Mouse (Mus musculus) 3134 (cell line): Measurements from ENCODE around the gene Ccl3.

Experiments
- DNase-seq: peaks from one replicate; pipeline ENCODE4 v3.0.0-alpha.2; 2011; ENCODE audit warnings: low spot score; ENCODE audit not compliant: insufficient read length; ENCODE audit errors: extremely low read depth

Ccl3 gene

DNA sequence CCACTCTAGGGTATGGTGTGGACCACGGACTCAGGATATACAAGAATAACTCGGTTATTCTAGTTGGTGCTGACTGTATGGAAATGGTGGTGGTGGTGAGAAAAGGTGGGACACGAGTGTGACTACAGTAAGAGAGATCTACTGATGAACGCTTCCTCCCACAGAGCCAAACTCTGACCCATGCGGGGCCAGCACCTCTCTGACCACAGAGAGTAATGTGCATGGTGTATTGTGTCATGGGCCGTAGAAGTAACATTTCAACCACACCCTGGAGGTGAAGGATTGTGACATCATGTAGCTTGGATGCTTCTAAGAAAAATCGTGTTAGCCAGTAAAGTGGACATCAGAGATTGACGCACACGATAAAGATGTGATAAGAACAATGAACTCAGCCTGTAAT lies 20.3 kb downstream of the Ccl3 start:
- no peak for DNase-seq

DNA sequence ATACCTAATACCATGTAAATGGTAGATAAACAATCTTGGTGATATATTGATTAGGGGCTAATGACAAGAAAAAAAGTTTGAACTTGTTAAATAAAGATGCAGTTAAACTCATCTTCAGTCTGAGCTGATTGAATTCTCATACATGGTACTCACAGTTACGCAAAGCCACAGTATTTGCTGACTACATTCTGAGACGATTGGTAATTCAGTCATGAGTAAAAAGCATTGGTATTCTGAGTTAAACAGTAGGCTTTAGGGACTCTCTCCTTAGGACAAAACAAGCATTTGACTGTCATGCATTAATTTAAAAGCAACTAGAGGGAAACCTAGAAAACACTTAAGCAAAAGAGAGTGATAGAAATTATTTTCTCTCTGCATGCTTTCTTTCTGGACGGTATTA lies 25.6 kb downstream of the Ccl3 start:
- no peak for DNase-seq

GRCm38 (mm10) chr11:83619037-83619436 lies 30.1 kb downstream of the Ccl3 start:
- DNase-seq = no peak

DNA sequence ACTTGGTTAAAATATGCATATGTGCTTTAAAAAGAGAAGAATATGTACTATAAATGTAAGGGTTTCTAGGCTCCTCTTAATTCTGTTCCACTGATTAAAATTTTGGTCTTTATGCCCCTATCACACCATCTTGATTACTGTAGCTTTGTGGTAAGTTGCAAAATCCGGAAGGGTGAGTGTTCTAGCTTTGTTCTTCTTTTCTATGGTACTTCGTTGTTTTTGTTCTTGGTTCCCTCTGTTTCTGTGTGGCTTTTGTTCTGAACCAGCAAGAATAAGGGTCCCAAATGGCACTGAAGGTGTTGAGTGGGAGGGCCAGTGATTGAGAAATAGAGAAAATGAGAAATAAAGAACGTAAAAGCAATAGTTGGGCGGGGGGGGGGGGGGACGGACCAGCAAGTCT lies 30.9 kb downstream of the Ccl3 start:
- DNase-seq = no peak

GRCm38 (mm10) chr11:83616586-83616985 lies 32.6 kb downstream of the Ccl3 start:
- no peak for DNase-seq

GRCm38 (mm10) chr11:83610900-83611299 lies 38.3 kb downstream of the Ccl3 start:
- DNase-seq = no peak

DNA sequence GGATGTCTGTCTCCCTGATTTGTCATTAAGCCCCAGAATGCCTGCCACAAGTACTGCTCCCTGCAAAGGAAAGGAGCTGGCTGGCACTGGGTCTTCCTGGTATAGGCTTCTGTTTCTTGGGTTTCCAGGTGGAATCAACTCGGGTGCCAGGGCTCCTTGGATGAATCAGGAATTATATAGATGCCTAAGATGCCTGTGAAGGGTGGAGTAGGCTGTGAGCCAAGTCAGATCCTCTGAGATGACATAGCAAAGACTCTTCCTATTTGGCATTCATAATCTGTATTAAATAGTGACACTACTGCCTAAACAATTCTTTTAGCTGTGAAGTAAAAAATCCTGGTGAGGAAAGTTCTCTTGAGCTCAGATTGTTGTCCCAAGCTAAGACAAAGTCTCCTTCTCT lies 42.8 kb downstream of the Ccl3 start:
- peak; percentile 52 for DNase-seq

DNA sequence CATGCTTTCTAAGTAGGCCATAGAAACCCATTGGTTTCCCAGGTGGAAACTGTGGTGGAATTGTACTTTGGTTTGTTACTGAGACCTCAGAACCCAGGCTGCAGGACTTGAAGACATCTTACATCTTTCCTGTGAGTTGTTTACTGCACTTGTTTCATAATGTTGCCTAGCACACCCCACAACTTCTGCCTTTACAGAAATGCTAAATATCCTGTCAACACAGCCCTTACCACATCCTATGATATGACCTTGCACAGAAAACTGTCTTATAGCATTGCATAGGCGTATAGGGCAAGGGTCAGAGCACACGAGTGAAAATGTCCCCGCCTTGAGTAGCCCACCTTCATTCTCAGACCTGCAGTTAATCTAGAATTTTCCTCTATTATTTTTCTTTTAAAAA lies 43.6 kb downstream of the Ccl3 start:
- no peak for DNase-seq

GRCm38 (mm10) chr11:83604698-83605097 lies 44.5 kb downstream of the Ccl3 start:
- no peak for DNase-seq

- DNase-seq = no peak
Measured at GRCm38 (mm10) chr11:83603399-83603798, 45.8 kb downstream of the Ccl3 start.

DNA sequence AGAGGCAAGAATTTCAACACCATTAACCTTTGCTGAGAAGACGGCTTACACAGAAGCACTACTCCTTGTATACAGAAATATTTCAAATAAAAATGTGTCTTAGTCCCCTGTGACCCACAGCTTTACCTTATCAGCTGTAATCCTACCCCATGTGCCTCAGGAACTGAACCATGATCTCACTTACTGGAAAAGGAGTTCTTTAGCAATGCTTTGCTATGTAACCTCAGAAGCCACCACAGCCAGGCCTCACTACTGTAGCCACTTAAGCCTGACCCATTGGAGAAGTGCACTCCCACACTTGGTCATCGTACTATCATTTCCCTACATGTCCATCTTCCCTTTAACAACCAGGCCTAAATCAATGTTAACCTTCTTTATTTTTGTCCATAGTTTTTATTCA lies 48.6 kb downstream of the Ccl3 start:
- DNase-seq = no peak

- no peak for DNase-seq
Measured at GRCm38 (mm10) chr11:83598991-83599390, 50.2 kb downstream of the Ccl3 start.

DNA sequence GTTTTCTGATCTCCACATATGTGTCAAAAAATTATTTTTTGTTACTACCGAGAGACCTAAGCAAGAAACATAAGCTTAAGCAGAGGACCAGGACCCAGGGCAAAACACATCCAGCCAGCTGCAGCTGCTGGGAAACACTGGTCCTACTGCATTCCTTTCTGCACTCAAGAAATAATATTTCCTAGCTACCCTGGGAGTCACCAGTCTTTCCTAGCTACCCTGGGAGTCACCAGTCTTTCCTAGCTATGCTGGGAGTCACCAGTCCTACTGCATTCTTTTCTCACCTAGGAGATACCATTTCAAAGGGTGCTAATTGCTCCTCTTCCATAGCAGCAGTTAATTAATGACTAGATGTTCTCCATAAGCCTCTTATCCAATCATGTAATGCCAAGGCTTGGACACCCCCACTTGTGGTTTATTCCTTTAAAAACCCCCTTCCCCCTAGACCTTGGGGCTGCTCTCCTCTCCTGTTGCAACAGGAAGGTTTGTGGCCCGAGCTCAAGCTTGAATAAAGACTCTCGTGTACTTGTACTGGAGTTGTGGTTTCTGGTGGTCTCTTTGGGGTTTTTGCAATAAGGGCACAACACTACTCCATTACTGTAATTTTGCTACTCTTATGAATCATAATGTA lies 50.8 kb downstream of the Ccl3 start:
- no peak for DNase-seq
